Comparison of ENCODE assay signal across 8 mouse cellular contexts in genomic region chr10:17331607-17332008, GRCm38 (mm10).
DNase-seq lines count a peak whose midpoint lies in the region; ATAC-seq lines count a peak whose summit lies in the region.

No protein-coding gene starts in this region.

- no peaks in the 10 kb centered on the region for H3K36me3 ChIP-seq in lung, embryonic 16.5 days (ENCODE audit: control insufficient read depth, insufficient read depth, low read length)
- H3K36me3 ChIP-seq in hindbrain, embryonic 10.5 days = no peaks in the 10 kb centered on the region
- no peaks in the 10 kb centered on the region for H3K36me3 ChIP-seq in liver, embryonic 12.5 days

- H3K4me1 ChIP-seq in lung, embryonic 16.5 days (replicated peaks; ENCODE audit: control insufficient read depth, insufficient read depth, low read length) = peaks cover 7% of the 10 kb centered on the region; the same call in 1 of the 2 replicates
- peaks cover 44% of the 10 kb centered on the region for H3K4me1 ChIP-seq in hindbrain, embryonic 10.5 days (replicated peaks)
- peaks cover 19% of the 10 kb centered on the region for H3K4me1 ChIP-seq in liver, embryonic 12.5 days

- peak overlapping the region; percentile 43 for H3K4me3 ChIP-seq in lung, embryonic 16.5 days (ENCODE audit: low read length)
- H3K4me3 ChIP-seq in hindbrain, embryonic 10.5 days = peak overlapping the region; percentile 49
- H3K4me3 ChIP-seq in liver, embryonic 12.5 days = peak overlapping the region; percentile 37

- peak overlapping the region; percentile 58 for H3K9ac ChIP-seq in lung, embryonic 16.5 days (ENCODE audit: low read length)
- H3K9ac ChIP-seq in liver, embryonic 12.5 days = peak overlapping the region; percentile 44

- H3K27me3 ChIP-seq in lung, embryonic 16.5 days (ENCODE audit: control insufficient read depth, insufficient read depth, low read depth, low read length) = no peaks in the 10 kb centered on the region
- H3K27me3 ChIP-seq in hindbrain, embryonic 10.5 days (ENCODE audit: insufficient read depth, poor library complexity, severe bottlenecking) = no peaks in the 10 kb centered on the region
- no peaks in the 10 kb centered on the region for H3K27me3 ChIP-seq in liver, embryonic 12.5 days (replicated peaks)

- peak; percentile 54; the same call in 1 of the 2 replicates for ATAC-seq in lung, embryonic 16.5 days (ENCODE audit: low read depth)
- no peak; the same call in 1 of the 2 replicates for ATAC-seq in liver, embryonic 12.5 days

- peak overlapping the region; percentile 57 for H3K4me2 ChIP-seq in lung, embryonic 16.5 days (ENCODE audit: low read depth, low read length)
- H3K4me2 ChIP-seq in liver, embryonic 12.5 days = peak overlapping the region; percentile 53

- no peak for DNase-seq in lung, postnatal 10 days
- peak; percentile 71 for DNase-seq in embryo, embryonic 9.5 days (ENCODE audit: extremely low spot score)
- peak; percentile 64 for DNase-seq in hindbrain, embryonic 10.5 days (ENCODE audit: low spot score)
- DNase-seq in right cerebral cortex, adult 18-20 months = peak; percentile 37
- no peak for DNase-seq in yolk sac, embryonic 10.5 days (ENCODE audit: low spot score)
- no peak for DNase-seq in gastrocnemius, postnatal 4 days (ENCODE audit: low spot score in 2 of 2)

- no peak overlapping the region for H3K27ac ChIP-seq in lung, embryonic 16.5 days (ENCODE audit: low read length)
- peak overlapping the region; percentile 92 for H3K27ac ChIP-seq in hindbrain, embryonic 10.5 days
- no peak overlapping the region for H3K27ac ChIP-seq in liver, embryonic 12.5 days

- 3% methylated on average over 7 of the region's 7 CpGs for WGBS in lung, embryonic 16.5 days
- WGBS in hindbrain, embryonic 10.5 days = under 1% methylated on average over 7 of the region's 7 CpGs
- 1% methylated on average over 7 of the region's 7 CpGs for WGBS in liver, embryonic 12.5 days (ENCODE audit: insufficient replicate concordance)

- no peaks in the 10 kb centered on the region for H3K9me3 ChIP-seq in lung, embryonic 16.5 days (ENCODE audit: control insufficient read depth, low read length)
- no peaks in the 10 kb centered on the region for H3K9me3 ChIP-seq in hindbrain, embryonic 10.5 days
- H3K9me3 ChIP-seq in liver, embryonic 12.5 days (replicated peaks) = no peaks in the 10 kb centered on the region

Comparison
In these comparisons a context has a peak if more than half of its experiments do, and no peak if none do; other contexts are left out.
1. DNase-seq: peak in embryo, embryonic 9.5 days (single experiment), hindbrain, embryonic 10.5 days (single experiment) and right cerebral cortex, adult 18-20 months (single experiment); none in lung, postnatal 10 days (single experiment), yolk sac, embryonic 10.5 days (single experiment) and gastrocnemius, postnatal 4 days (0 of 2).
2. Peak in every context shown above with its lines, with median percentiles within 50 percentile points of each other: H3K4me3 ChIP-seq.